Mouse (Mus musculus): ENCODE measurements around the gene Pank1. TPM values are rescaled to one million over a fixed set of nuclear protein-coding genes. Genes with fewer than 3 reads are reported as not detected.
A peak's percentile ranks its signal among the peaks of the same experiment; 100 is the strongest.

The Pank1 gene
- polyA plus RNA-seq, 1 experiment from 2014 or later, result 10.4 TPM

DNA sequence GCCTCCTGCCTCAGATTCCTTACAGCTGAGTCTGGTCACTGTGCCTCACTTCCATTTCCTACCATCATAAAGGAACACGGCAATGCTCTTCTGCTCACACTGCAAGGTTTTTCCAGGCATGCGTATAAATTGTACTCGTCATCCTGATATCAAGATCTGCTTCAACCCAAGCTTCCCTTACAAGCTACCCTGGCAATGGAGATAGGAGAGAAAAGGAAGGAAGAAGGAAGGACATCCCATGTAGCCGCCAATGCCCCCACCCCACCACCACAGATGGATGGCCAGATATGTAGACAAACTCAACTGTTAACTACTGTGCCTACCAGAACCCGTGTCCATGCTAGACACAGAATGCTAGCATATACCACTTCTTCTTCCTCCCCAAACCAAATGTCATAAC, 34.5 kb downstream of the Pank1 start:
- no peak for ATAC-seq (ENCODE audit: low FRiP score)
- WGBS, result 93% methylated on average over 5 of the region's 5 CpGs

DNA sequence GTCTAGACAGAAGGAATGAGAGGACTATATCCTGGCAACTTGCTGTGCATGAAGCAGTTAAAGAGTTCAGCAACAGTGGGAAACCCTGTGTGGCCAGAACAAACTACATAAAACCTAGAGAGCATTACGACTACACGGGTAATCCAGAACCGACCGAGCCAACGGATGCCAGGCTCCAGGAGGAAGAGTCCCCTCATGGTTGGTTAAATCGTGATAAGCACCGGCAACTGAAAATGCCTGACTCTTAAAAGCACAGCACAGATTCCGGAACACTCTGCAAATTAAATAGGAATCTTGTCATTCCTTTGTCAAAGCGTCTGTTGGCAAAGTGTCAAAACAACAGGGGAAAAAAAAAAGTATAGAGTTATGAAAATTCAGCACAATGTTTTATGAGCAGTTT, 35.2 kb downstream of the Pank1 start:
- DNase-seq (ENCODE audit: low spot score, missing footprints) (no peak), ATAC-seq (ENCODE audit: low FRiP score) (no peak)
- H3K36me3 ChIP-seq (ENCODE audit: control insufficient read depth, insufficient read depth, low read length), result no peaks in the 10 kb centered on the region; the same call in 1 of the 2 replicates
- H3K9ac ChIP-seq (ENCODE audit: low read length), result no peak overlapping the region
- H3K4me2 ChIP-seq, result no peak overlapping the region
- H3K27ac ChIP-seq (ENCODE audit: low read depth, low read length), result no peak overlapping the region
- H3K4me3 ChIP-seq (ENCODE audit: low read depth, low read length), result no peak overlapping the region
- no peaks in the 10 kb centered on the region for H3K9me3 ChIP-seq (ENCODE audit: control insufficient read depth, low read length)
- 91% methylated on average over 9 of the region's 9 CpGs for WGBS
- no peaks in the 10 kb centered on the region for H3K27me3 ChIP-seq (ENCODE audit: control insufficient read depth, insufficient read depth, low read length)
- no peaks in the 10 kb centered on the region for H3K4me1 ChIP-seq (ENCODE audit: control insufficient read depth, insufficient read depth, low read length)

More for the DNA sequence above, 34.5 kb downstream of the Pank1 start:
- no peaks in the 10 kb centered on the region; the same call in 1 of the 2 replicates for H3K36me3 ChIP-seq (ENCODE audit: control insufficient read depth, insufficient read depth, low read length)
- no peaks in the 10 kb centered on the region for H3K27me3 ChIP-seq (ENCODE audit: control insufficient read depth, insufficient read depth, low read length)
- DNase-seq (ENCODE audit: low spot score, missing footprints), result no peak
- H3K27ac ChIP-seq (ENCODE audit: low read depth, low read length), result no peak overlapping the region
- H3K4me2 ChIP-seq, result no peak overlapping the region
- no peaks in the 10 kb centered on the region for H3K9me3 ChIP-seq (ENCODE audit: control insufficient read depth, low read length)
- no peak overlapping the region for H3K4me3 ChIP-seq (ENCODE audit: low read depth, low read length)
- no peak overlapping the region for H3K9ac ChIP-seq (ENCODE audit: low read length)
- no peaks in the 10 kb centered on the region for H3K4me1 ChIP-seq (ENCODE audit: control insufficient read depth, insufficient read depth, low read length)

DNA sequence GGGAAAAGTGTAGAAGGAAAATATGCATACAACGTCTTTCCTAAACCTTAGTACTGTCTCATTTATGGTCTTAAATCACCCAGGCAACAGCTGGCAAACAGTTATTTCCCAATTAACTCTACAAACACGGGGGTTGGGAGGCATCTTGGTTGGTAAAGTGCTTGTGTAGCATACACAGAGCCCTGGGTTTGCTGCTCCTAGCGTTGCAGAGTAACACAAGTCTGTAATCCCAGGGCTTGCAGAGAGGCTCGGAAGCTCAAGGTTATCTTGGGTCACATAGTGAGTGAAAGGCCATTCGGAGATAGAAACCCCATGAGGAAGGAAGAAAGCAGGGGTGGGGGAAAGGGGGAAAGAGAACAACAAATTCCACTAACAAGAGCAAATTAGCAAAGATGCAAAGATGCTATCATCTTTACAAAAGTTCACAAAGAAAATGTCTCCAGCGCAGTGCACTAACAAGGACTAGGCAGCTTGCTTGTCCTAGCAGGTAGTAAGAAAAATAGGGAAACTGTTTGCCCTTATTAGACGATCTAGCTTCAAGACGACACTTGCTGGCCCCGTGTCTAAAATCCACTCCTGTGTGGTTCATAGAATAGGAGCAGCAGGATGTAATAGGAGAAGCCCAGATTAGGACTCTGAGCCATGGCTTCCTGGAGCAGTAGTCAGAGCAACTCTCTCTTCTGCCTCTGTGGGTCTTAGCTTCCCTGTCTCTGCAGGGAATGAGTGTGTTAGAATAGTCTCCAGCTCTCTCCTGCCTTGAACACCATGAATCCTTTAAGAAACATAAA, 37.3 kb downstream of the Pank1 start:
- no peak for DNase-seq (ENCODE audit: low spot score, missing footprints)

DNA sequence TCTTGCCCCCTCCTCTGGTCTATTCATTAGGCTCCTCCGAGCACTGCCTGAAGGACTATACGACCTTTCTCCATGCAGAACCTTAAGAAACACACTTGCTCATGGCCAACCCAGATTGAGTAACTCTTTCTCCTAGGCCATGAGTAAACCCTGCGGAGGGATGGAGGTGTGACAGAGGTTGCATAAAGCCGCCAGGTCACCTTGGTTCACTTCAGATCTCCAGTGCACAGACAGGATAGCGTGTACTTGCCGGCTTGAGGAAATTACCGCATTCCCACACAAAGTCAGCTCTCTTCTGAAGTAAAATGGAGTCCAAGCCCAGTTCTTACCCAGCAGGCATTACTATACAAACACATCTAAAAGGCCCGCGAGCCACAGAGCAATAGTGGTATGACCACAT, 40.6 kb downstream of the Pank1 start:
- ATAC-seq (ENCODE audit: low FRiP score) (no peak), DNase-seq (ENCODE audit: low spot score, missing footprints) (no peak)
- H3K4me1 ChIP-seq (ENCODE audit: control insufficient read depth, insufficient read depth, low read length), result no peaks in the 10 kb centered on the region
- H3K9me3 ChIP-seq (ENCODE audit: control insufficient read depth, low read length), result no peaks in the 10 kb centered on the region
- no peak overlapping the region for H3K4me2 ChIP-seq
- no peaks in the 10 kb centered on the region for H3K27me3 ChIP-seq (ENCODE audit: control insufficient read depth, insufficient read depth, low read length)
- H3K36me3 ChIP-seq (ENCODE audit: control insufficient read depth, insufficient read depth, low read length), result no peaks in the 10 kb centered on the region; the same call in 1 of the 2 replicates
- H3K27ac ChIP-seq (ENCODE audit: low read depth, low read length), result no peak overlapping the region
- no peak overlapping the region for H3K4me3 ChIP-seq (ENCODE audit: low read depth, low read length)
- 88% methylated on average over 9 of the region's 9 CpGs for WGBS
- no peak overlapping the region for H3K9ac ChIP-seq (ENCODE audit: low read length)

More for the DNA sequence above, 37.3 kb downstream of the Pank1 start:
- ATAC-seq (ENCODE audit: low FRiP score), result no peak
- H3K4me1 ChIP-seq (ENCODE audit: control insufficient read depth, insufficient read depth, low read length), result no peaks in the 10 kb centered on the region
- no peak overlapping the region for H3K9ac ChIP-seq (ENCODE audit: low read length)
- H3K9me3 ChIP-seq (ENCODE audit: control insufficient read depth, low read length), result no peaks in the 10 kb centered on the region
- H3K36me3 ChIP-seq (ENCODE audit: control insufficient read depth, insufficient read depth, low read length), result no peaks in the 10 kb centered on the region; the same call in 1 of the 2 replicates
- H3K27me3 ChIP-seq (ENCODE audit: control insufficient read depth, insufficient read depth, low read length), result no peaks in the 10 kb centered on the region
- H3K4me3 ChIP-seq (ENCODE audit: low read depth, low read length), result no peak overlapping the region
- WGBS, result 59% methylated on average over 9 of the region's 9 CpGs
- H3K4me2 ChIP-seq, result no peak overlapping the region
- no peak overlapping the region for H3K27ac ChIP-seq (ENCODE audit: low read depth, low read length)

DNA sequence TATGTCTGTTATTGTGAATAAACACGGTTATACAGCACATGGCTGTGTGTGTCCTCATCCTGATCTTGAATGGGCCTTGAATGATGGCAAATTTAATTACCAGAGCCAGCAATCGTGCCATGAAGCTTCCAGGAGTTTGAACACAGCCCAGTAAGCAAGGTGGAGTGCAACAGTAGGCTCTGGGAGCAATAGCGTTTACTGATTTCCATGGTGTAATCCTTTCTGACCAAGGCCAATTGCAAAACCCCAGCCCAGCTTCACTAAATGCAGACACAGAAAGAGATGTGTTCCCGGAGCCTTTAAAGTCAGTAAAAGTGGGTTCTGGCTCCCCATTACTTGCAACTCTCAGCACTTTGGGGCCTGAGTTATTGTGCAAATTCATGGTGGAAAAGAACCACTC, 47.6 kb downstream of the Pank1 start:
- ATAC-seq (ENCODE audit: low FRiP score) (no peak), DNase-seq (ENCODE audit: low spot score, missing footprints) (no peak)
- no peaks in the 10 kb centered on the region for H3K36me3 ChIP-seq (ENCODE audit: control insufficient read depth, insufficient read depth, low read length)
- H3K27ac ChIP-seq (ENCODE audit: low read depth, low read length), result no peak overlapping the region
- no peaks in the 10 kb centered on the region for H3K9me3 ChIP-seq (ENCODE audit: control insufficient read depth, low read length)
- no peaks in the 10 kb centered on the region for H3K27me3 ChIP-seq (ENCODE audit: control insufficient read depth, insufficient read depth, low read length)
- H3K4me2 ChIP-seq, result no peak overlapping the region
- no peaks in the 10 kb centered on the region for H3K4me1 ChIP-seq (ENCODE audit: control insufficient read depth, insufficient read depth, low read length)
- H3K9ac ChIP-seq (ENCODE audit: low read length), result no peak overlapping the region
- 89% methylated on average over 4 of the region's 4 CpGs for WGBS
- H3K4me3 ChIP-seq (ENCODE audit: low read depth, low read length), result no peak overlapping the region

- WGBS, result 90% methylated on average over 5 of the region's 5 CpGs
- no peak overlapping the region for H3K4me3 ChIP-seq (ENCODE audit: low read depth, low read length)
- no peak overlapping the region for H3K9ac ChIP-seq (ENCODE audit: low read length)
- H3K27me3 ChIP-seq (ENCODE audit: control insufficient read depth, insufficient read depth, low read length), result no peaks in the 10 kb centered on the region
- H3K9me3 ChIP-seq (ENCODE audit: control insufficient read depth, low read length), result no peaks in the 10 kb centered on the region
- no peak overlapping the region for H3K27ac ChIP-seq (ENCODE audit: low read depth, low read length)
- H3K4me1 ChIP-seq (ENCODE audit: control insufficient read depth, insufficient read depth, low read length), result no peaks in the 10 kb centered on the region
- no peak overlapping the region for H3K4me2 ChIP-seq
- DNase-seq (ENCODE audit: low spot score, missing footprints), result no peak
- H3K36me3 ChIP-seq (ENCODE audit: control insufficient read depth, insufficient read depth, low read length), result no peaks in the 10 kb centered on the region
- ATAC-seq (ENCODE audit: low FRiP score), result no peak
These were observed 51.2 kb downstream of the Pank1 start for GRCm38 (mm10) chr19:34827916-34828635.

DNA sequence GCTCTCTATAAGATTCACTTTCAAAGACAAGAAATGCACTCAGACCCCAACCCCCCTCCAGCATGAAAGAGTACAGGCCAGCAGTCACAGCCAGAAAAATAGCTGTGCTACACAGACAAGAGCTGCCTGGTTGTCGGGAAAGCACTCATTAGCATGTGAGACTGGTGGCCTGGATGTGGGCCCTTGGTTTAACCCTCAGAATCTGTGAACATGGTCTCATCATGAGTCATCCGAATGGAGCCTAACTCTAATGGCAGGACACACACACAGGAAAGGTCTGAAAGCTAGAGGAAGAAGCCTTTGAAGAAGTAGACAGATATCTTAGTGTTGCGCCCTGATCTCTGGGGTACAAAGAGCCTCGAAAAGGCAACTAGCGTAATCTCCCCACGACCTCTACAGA, 51.8 kb downstream of the Pank1 start:
- Histone ChIP-seq H3K36me3 (ENCODE audit: control insufficient read depth, insufficient read depth, low read length) (no peaks in the 10 kb centered on the region), H3K9me3 (ENCODE audit: control insufficient read depth, low read length) (no peaks in the 10 kb centered on the region), H3K4me3 (ENCODE audit: low read depth, low read length) (no peak overlapping the region), H3K4me1 (ENCODE audit: control insufficient read depth, insufficient read depth, low read length) (no peaks in the 10 kb centered on the region), H3K27me3 (ENCODE audit: control insufficient read depth, insufficient read depth, low read length) (no peaks in the 10 kb centered on the region), H3K4me2 (no peak overlapping the region), H3K9ac (ENCODE audit: low read length) (no peak overlapping the region), H3K27ac (ENCODE audit: low read depth, low read length) (no peak overlapping the region)
- no peak for DNase-seq (ENCODE audit: low spot score, missing footprints)
- 87% methylated on average over 6 of the region's 6 CpGs for WGBS
- no peak for ATAC-seq (ENCODE audit: low FRiP score)

DNA sequence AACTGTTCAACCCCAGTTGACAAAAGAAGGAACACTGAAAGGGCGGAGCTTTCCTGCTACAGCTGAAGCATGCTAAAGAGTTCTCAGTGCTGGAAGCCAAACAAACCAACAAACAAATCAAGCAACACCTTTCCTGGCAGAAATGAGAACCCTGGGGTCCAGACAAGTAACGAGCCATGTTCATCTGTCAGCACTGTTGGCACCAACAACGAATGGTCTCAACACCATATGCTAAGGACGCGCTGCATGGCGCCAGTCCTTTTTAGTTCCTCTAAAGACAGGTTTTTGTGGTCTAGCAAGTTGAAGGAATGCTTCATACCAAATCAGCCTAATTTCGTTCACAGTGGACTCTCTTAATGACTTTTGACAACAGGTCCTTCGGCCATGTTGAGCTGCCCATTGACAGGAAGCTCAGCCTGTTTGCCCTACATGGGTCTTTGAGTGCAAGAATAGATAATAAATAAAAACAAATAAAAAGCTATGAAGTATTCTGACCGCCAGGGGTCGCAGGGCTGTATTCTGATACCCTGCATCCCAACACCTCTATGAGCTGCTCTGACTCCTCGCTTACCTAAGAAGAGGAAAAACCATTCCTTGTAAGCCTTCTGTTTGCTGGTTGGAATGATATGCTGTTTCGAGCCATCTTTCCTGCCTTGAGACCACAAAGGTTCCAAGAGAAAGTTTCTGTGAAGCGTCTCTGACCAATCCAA, 53.2 kb downstream of the Pank1 start:
- ATAC-seq (ENCODE audit: low FRiP score) (peak; percentile 19; the same call in 1 of the 2 replicates), DNase-seq (ENCODE audit: low spot score, missing footprints) (no peak)
- no peak overlapping the region for H3K9ac ChIP-seq (ENCODE audit: low read length)
- H3K27ac ChIP-seq (ENCODE audit: low read depth, low read length), result no peak overlapping the region
- H3K4me2 ChIP-seq, result no peak overlapping the region
- no peaks in the 10 kb centered on the region for H3K36me3 ChIP-seq (ENCODE audit: control insufficient read depth, insufficient read depth, low read length)
- H3K4me1 ChIP-seq (ENCODE audit: control insufficient read depth, insufficient read depth, low read length), result no peaks in the 10 kb centered on the region
- no peaks in the 10 kb centered on the region for H3K9me3 ChIP-seq (ENCODE audit: control insufficient read depth, low read length)
- WGBS, result 77% methylated on average over 13 of the region's 13 CpGs
- no peaks in the 10 kb centered on the region for H3K27me3 ChIP-seq (ENCODE audit: control insufficient read depth, insufficient read depth, low read length)
- H3K4me3 ChIP-seq (ENCODE audit: low read depth, low read length), result no peak overlapping the region

All from midbrain, embryonic 11.5 days (tissue).